Mouse (Mus musculus) adrenal gland, postnatal 25 days (tissue): Measurements from ENCODE around the gene Ammecr1. TPM values are rescaled to one million over a fixed set of nuclear protein-coding genes. Genes with fewer than 3 reads are reported as not detected.

Experiments used
- DNase-seq: peaks from one replicate; pipeline ENCODE4 v3.0.0; 2021; ENCODE audit warnings: mixed read lengths
- microRNA-seq, 2 experiments: library from miRNA; unstranded; fragments of <30 nt; microRNA quantifications; one replicate each; pipeline ENCODE4 v1.2.0; 2021
- total RNA-seq: library from RNA; stranded (reverse); gene quantifications from 2 replicates; pipeline ENCODE4 v1.2.3, GENCODE M21; 2021

Ammecr1 gene
- total RNA-seq, 1 experiment from 2014 or later, result 12.0 TPM

- no peak for DNase-seq
Measured at GRCm38 (mm10) chrX:142828184-142828908, 138.2 kb downstream of the Ammecr1 start.

GRCm38 (mm10) chrX:142827644-142828043 lies 138.9 kb downstream of the Ammecr1 start:
- no peak for DNase-seq

- DNase-seq, result no peak
Measured at GRCm38 (mm10) chrX:142825309-142825708, 141.2 kb downstream of the Ammecr1 start.

GRCm38 (mm10) chrX:142821846-142822245 lies 144.7 kb downstream of the Ammecr1 start:
- DNase-seq, result no peak

- DNase-seq, result no peak
Measured at GRCm38 (mm10) chrX:142821239-142821638, 145.3 kb downstream of the Ammecr1 start.

GRCm38 (mm10) chrX:142818057-142818682 lies 148.4 kb downstream of the Ammecr1 start:
- no peak for DNase-seq

- DNase-seq, result peak; percentile 34
Measured at GRCm38 (mm10) chrX:142813146-142813545, 153.4 kb downstream of the Ammecr1 start.

- no peak for DNase-seq
Measured at GRCm38 (mm10) chrX:142808411-142808810, 158.1 kb downstream of the Ammecr1 start.

- no peak for DNase-seq
Measured at GRCm38 (mm10) chrX:142806620-142807061, 159.9 kb downstream of the Ammecr1 start.

- no peak for DNase-seq
Measured at GRCm38 (mm10) chrX:142806126-142806525, 160.4 kb downstream of the Ammecr1 start.

GRCm38 (mm10) chrX:142804596-142804995 lies 161.9 kb downstream of the Ammecr1 start:
- DNase-seq, result peak; percentile 60

Small RNA genes within 50 kb of the gene (microRNA-seq; reads per million reads assigned to microRNA genes)
- gene Gm44351, result 0 reads per million in 2 experiments

Other genes starting within 250 kb of the Ammecr1 start
- gene Rtl9, start 132.9 kb upstream of the Ammecr1 start, total RNA-seq, result not detected in 2 replicates